Mouse (Mus musculus): ENCODE data around the gene Layn. TPM values are rescaled to one million over a fixed set of nuclear protein-coding genes. Genes with fewer than 3 reads are reported as not detected.

Gene Layn
- 1 to 10 TPM; 5.4 to 6.3 TPM for total RNA-seq (2021)
- long read RNA-seq, experiment 1, partial matches to known transcripts = 0 of 3 reads
- long read RNA-seq, experiment 1, other reads (novel, unspliced or antisense) = 0 of 3 reads
- long read RNA-seq, experiment 2, partial matches to known transcripts = 0 of 4 reads
- long read RNA-seq, experiment 2, other reads (novel, unspliced or antisense) = 2 of 4 reads

GRCm38 (mm10) chr9:51076979-51077315 lies at the start of gene Layn:
TSS of gene Layn (minus strand) at chr9:51077094.
- DNase-seq (ENCODE audit: low spot score in 2 of 2) = peak; percentile 40 to 45

DNA sequence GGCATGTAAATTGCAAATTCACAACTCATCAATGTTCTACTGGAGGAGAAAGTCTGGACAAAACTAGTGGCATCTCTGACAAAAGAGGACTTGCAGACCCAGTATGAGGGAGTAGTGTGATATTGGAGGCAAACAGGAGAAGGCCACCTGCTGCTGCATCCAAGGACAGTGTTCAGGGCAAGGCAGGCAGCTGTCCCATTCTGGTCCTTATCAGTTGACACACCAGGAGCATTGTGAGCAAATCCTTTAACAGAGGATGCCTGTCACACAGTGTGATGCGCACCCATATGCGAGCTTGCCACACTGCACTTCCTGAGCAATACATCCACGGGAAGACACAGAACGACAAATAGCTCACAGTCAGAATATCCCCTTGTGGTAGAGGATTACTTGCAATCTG lies 37.9 kb upstream of the Layn start:
- no peak for DNase-seq (ENCODE audit: low spot score in 2 of 2)

DNA sequence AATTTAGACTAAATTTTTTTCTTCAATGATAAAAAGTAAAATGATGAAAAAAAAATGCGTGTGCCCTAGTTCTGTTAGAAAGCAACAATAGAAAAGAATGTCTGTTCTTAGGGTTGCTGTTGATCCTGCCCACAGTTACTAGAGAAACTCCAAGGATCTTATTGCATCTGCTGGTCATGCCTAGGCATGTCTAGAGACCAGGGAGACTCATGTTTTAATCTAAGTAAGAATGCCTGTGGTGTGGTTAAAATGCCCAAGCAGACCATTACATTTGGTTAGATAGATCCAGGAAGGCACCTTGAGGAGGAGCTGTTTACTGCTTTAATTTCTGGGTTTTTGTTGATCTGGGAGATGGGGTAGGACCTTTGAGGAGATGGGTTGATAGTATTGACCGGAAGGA lies 28.9 kb upstream of the Layn start:
- no peak for DNase-seq (ENCODE audit: low spot score in 2 of 2)

GRCm38 (mm10) chr9:51103808-51104514 lies 27.1 kb upstream of the Layn start:
- peak in 1 of 2 experiments; percentile 8 for DNase-seq (ENCODE audit: low spot score in 2 of 2)

- DNase-seq (ENCODE audit: low spot score in 2 of 2) = peak; percentile 33 to 34
Measured at GRCm38 (mm10) chr9:51102963-51103807, 26.3 kb upstream of the Layn start.

- DNase-seq (ENCODE audit: low spot score in 2 of 2) = peak; percentile 8 to 38
Measured at GRCm38 (mm10) chr9:51101756-51102425, 25.0 kb upstream of the Layn start, which contains the start of gene 4833427G06Rik. TSS of gene 4833427G06Rik (minus strand) at chr9:51102078.

DNA sequence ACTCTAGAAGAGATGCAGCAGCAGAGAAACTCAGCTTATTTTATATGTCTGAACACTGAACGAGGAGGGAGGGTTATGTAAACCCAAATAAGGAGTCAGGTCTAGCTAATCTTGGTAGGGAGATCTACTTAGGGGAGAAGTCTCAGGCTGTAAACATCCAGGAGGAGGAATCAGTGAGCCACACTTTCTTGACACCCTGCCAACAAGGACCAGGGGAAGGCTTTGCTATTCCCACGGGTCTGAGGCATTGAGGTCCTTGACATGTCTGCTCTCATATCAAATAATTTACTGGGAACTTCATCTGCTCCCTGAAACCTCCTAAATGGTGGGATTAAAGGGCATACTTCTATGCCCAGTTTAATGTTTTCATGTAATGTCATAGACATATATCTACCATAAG lies 19.4 kb upstream of the Layn start:
- DNase-seq (ENCODE audit: low spot score in 2 of 2) = no peak

DNA sequence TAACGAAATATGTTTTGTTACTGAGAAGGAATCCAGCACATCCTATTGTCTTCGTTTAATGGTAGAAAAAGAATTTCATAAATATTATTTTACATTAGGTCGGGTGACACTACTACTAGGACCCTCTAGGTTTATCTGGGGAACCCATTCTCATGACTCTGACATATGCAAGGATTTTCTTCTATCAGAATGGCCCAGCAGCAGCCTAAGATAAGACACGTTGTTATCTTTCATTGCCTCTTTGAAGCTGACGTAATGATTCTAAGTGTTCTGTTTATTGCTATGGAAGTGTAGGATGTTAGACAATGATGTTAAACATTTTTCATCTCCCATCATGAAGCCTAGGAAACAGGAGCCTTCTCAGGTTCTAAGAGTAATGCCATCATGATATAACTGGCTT lies 16.8 kb upstream of the Layn start:
- DNase-seq (ENCODE audit: low spot score in 2 of 2) = no peak

GRCm38 (mm10) chr9:51081614-51082013 lies 4.7 kb upstream of the Layn start:
- DNase-seq (ENCODE audit: low spot score in 2 of 2) = no peak

DNA sequence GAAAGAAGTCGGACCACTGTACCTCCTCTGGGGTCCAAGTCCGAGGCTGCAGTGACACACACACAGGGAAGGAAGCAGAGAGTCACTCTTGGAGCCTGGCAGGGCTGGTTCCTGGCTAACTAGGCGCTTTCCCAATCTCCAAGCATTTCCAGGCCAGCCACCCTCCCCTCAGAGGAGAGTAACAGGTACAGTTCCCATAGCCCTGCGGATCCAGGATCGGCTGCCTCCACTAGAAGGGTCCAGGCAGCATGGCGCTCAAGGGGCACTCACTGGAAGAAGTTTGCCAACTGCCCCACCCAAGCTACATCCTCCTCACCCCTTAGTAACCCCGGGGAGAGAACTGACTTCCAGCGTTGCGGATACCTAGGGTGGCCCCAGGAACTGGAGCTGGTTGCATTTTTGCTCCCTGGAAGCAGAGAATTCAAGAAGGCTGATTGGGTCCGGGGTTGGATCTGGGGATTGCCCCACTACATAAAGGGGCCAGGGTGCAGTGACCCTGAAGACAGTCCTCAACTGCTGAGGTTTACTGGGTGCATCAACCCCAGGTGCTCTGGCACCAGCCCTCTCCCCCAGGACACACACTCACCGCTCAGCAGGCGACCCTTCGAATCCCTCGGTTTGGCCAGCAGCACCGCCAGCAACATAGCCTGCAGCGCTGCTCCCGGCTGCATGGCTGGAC lies 455 bp downstream of the Layn start:
- no peak for DNase-seq (ENCODE audit: low spot score in 2 of 2)

DNA sequence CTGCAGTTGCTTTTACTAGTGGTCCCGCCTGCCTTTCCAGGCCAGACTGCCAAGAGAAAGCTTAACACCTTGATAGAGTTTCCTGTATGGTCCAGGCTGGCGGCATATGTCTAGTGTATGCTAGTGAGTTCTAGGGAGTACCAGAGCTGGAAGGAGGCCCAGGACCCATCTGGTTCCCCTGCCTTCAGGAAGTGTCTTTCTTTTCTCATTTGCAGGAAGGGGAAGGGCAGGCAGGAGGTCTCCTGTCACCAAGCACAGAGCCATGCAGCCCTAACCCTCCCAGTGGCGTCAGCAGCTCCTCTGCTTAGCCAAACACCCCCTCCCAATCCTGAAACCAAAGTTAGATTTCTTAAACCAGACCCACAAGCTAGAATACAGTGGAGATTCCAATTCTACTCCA lies 1.1 kb downstream of the Layn start:
- no peak for DNase-seq (ENCODE audit: low spot score in 2 of 2)

DNA sequence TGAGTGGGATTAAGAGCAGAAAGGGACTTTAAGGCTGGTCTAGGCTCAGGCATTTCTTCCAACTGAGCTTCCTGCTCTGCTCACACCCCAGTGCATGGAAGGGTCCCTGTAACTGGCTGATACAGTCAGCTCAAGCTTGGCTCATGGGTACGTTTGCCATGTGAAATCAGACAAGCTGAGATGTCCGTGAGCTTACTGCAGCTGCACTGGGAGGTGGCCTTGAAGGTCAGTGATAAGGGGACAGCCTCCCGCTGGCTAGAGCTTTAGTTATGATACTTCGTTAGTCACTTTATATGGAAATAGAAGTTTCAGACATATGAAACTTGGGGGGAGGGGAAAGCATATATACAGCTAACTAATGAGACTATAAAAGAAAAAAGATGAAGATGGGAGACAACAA lies 6.1 kb downstream of the Layn start:
- DNase-seq (ENCODE audit: low spot score in 2 of 2) = no peak

- DNase-seq (ENCODE audit: low spot score in 2 of 2) = no peak
Measured at GRCm38 (mm10) chr9:51068202-51068601, 8.7 kb downstream of the Layn start.

DNA sequence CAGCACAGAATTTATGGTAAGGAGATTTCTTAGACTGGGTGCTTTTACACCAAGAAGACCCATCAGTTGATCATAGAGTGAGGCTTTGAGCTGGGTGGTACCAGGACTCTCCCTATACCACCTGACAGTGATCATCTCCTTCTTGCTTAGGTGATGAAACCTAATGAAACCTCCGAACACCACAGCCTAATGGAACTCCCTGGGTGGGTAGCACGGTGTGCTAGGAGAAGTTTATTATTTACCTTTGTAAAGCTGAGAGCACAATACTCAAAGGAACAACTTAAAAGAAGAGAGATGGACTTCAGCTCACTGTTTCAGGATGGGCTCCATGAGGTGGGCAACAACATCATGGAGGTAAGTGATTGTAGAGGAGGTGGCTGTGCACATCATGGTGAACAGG lies 16.3 kb downstream of the Layn start, which contains the start of gene Btg4:
TSS of gene Btg4 (plus strand) at position 301 of the 400 bp plus-strand sequence.
- DNase-seq (ENCODE audit: low spot score in 2 of 2) = no peak

DNA sequence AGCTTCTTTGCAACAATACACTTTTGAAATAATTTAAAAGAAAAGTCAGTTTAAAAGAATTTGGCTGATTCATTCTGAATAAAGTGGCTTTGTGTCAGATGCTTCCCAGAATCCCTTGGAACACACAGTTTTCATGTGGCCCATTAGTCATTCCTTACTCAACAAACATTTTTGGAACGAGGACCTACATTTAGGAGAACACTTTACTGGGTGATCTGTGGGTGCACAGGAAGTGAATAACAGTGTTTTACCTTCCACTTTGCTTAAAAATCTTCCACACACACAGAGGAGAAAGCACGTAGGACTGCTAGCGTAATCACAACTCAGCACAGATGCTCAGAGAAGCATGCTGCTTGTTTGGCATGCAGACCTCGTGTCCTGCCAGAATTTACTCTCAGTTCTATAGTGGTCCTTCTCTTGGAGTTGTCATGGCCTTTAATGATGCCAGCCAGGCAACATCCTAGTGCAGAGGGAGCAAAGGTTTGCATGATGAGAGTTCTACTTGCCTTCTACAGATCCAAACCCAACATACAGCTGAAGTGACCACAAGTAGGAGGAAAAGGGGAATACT lies 17.9 kb downstream of the Layn start:
- peak; percentile 23 to 34 for DNase-seq (ENCODE audit: low spot score in 2 of 2)

DNA sequence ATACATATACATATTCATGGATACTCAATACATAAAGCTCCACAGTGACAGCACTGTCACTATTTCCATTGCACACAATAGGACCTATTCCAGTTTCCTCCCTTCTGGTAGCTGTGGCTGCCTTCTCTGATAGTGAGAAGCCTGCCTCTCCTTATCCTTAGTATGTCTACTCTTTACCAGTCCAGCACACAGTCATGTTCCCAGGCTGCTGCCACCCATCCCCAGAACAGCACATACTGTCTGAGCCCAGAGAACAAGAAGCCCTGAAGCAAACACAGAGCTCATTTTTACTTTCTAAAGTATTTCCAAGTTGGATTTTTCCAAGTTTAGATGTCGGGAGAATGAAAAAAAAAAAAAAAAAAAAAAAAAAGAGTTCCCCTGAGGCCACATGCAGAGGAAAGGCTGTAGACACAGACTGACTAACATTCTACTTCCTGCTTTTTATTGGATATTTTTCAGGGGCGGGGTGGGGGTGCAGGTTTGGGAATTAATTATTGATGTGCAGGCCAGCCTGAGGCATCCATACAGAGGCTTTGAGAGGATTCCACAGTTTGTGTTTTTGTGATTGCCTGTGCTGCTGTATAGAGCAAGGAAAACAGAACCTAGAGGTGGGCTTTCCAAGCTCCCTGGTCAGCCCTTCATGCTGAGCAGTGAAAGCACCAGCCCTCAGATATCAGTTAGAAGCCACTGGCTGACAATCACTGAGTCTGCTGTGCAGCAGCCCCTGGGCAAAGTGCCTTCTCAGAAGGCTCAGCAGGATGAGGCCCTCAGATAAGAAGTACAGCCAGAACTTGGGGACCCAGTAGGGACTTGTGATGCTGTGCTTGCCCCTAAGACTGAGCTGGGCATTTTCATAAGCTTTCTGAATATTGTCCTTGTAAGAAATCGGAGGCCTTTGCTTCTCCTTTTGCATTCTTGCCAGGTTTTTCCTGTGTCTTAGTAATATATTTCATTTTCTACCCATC lies 20.3 kb downstream of the Layn start:
- DNase-seq (ENCODE audit: low spot score in 2 of 2) = peak in 1 of 2 experiments; percentile 16

GRCm38 (mm10) chr9:51052180-51052579 lies 24.7 kb downstream of the Layn start:
- DNase-seq (ENCODE audit: low spot score in 2 of 2) = no peak

GRCm38 (mm10) chr9:51042136-51042535 lies 34.8 kb downstream of the Layn start:
- DNase-seq (ENCODE audit: low spot score in 2 of 2) = no peak

- no peak for DNase-seq (ENCODE audit: low spot score in 2 of 2)
Measured at GRCm38 (mm10) chr9:51041491-51041980, 35.4 kb downstream of the Layn start.

All from left cerebral cortex, adult 18-20 months (tissue).